Mouse (Mus musculus): ENCODE measurements at regions not wholly inside any gene's neighbourhood (a gene's known extent, or its start where the extent isn't known, plus 50 kb on each side); places are given as distances from the start of the nearest gene placed in this dataset.

DNA sequence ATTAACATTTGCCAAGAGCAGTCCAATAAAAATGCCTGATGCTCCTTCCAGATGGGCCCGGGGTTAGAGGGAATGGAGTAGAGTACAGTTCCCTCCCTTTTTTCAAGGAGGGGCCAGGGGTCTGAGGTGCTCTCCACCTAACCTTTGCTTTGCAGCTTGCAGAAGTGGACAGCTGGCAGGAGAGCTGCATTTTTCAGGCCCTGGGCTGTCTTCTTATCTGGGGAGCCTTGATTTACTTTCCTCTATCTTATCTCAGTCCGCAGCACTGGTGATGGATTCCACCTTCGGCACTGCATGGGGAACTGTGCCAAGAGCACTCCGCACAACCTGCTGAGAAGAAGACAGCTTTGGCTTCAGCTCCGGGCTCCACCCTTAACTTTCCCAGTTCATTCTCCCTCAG is 74.5 kb upstream of the Cdon start:
- dilution Hi-C loops (cut with MboI; ENCODE audit: extremely low pct_ligation_motif_present, extremely low pct_unique_long_range_greater_than_20kb, low sequenced_read_pairs) = no loop called here
- no peaks in the 10 kb centered on the region for H3K36me3 ChIP-seq (replicated peaks in 1 of 2; ENCODE audit: control insufficient read depth in 1 of 2, insufficient read depth in 1 of 2, low read length in 1 of 2)
- peaks cover 4 to 17% of the 10 kb centered on the region in 2 experiments; a peak in 3 of 4 replicates for H3K4me1 ChIP-seq (ENCODE audit: control insufficient read depth in 1 of 2, insufficient read depth in 2 of 2)
- no peak for TF ChIP-seq SIN3A (IDR thresholded peaks at IDR 0.05; ENCODE audit: low read length)
- no peak for TF ChIP-seq MAX (IDR thresholded peaks at IDR 0.05; ENCODE audit: low read length)
- no peak for TF ChIP-seq TCF12 (IDR thresholded peaks at IDR 0.05; ENCODE audit: low read depth, low read length)
- no peak for TF ChIP-seq RAD21 (IDR thresholded peaks at IDR 0.05; ENCODE audit: low read depth, low read length)
- no peak for TF ChIP-seq GABPA (IDR thresholded peaks at IDR 0.05; ENCODE audit: insufficient replicate concordance, low read depth, low read length)
- TF ChIP-seq POLR2A (IDR thresholded peaks at IDR 0.05; ENCODE audit: low read depth, low read length) = no peak
- no peaks in the 10 kb centered on the region for H3K9me3 ChIP-seq (replicated peaks; ENCODE audit: low read length)
- in situ Hi-C loops (cut with MboI; ENCODE audit: low pct_ligation_motif_present, low pct_unique_long_range_greater_than_20kb, low sequenced_read_pairs) = no loop called here
- no peak overlapping the region for H3K4me2 ChIP-seq (ENCODE audit: insufficient read depth, low read depth, poor library complexity, severe bottlenecking)
- DNase-seq (ENCODE audit: extremely low read depth) = no peak
- no peaks in the 10 kb centered on the region for H3K27me3 ChIP-seq (replicated peaks)
- H3K9ac ChIP-seq (ENCODE audit: insufficient read depth, low read depth) = no peak overlapping the region
- H3K27ac ChIP-seq (ENCODE audit: insufficient read depth, low read depth) = no peak overlapping the region
- H3K79me2 ChIP-seq (replicated peaks; ENCODE audit: control insufficient read depth, extremely low read depth, insufficient read depth, poor library complexity, severe bottlenecking) = no peaks in the 10 kb centered on the region
- no peak overlapping the region for H3K4me3 ChIP-seq (replicated peaks in 1 of 3; ENCODE audit: low read depth in 2 of 3, low read length in 2 of 3, poor library complexity in 1 of 3)

DNA sequence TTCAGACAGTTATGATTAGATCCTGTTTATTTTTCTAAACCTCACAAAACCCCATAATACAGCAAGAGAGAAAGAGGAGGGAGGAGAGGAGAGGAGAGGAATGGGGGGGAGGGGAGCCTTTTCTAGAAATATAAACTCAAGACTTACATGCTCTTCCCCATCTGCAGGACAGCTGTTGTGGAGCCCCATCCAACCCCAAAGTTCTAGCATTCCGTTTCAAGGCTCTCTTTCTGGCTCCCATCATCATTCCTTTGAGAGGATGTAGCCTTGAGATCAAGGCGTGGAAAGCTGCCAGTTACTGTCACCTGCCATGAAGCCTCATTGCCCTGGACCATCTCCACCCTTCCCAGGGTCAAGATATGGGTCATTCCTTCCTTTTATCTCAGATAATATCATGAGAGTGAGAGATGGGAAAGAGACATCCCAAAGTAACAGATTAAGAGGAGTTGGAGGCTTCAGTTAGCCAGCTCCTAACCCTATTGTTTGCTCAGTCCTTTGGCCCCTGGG is 70.8 kb upstream of the Cdon start:
- no peaks in the 10 kb centered on the region for H3K79me2 ChIP-seq (replicated peaks; ENCODE audit: control insufficient read depth, extremely low read depth, insufficient read depth, poor library complexity, severe bottlenecking)
- H3K4me1 ChIP-seq (ENCODE audit: control insufficient read depth in 1 of 2, insufficient read depth in 2 of 2) = peaks cover 0 to 13% of the 10 kb centered on the region in 2 experiments; a peak in 2 of 4 replicates
- H3K4me2 ChIP-seq (ENCODE audit: insufficient read depth, low read depth, poor library complexity, severe bottlenecking) = no peak overlapping the region
- no peaks in the 10 kb centered on the region for H3K36me3 ChIP-seq (replicated peaks in 1 of 2; ENCODE audit: control insufficient read depth in 1 of 2, insufficient read depth in 1 of 2, low read length in 1 of 2)
- in situ Hi-C loops (cut with MboI; ENCODE audit: low pct_ligation_motif_present, low pct_unique_long_range_greater_than_20kb, low sequenced_read_pairs) = no loop called here
- H3K9ac ChIP-seq (ENCODE audit: insufficient read depth, low read depth) = no peak overlapping the region
- no peak for DNase-seq (ENCODE audit: extremely low read depth)
- dilution Hi-C loops (cut with MboI; ENCODE audit: extremely low pct_ligation_motif_present, extremely low pct_unique_long_range_greater_than_20kb, low sequenced_read_pairs) = no loop called here
- no peaks in the 10 kb centered on the region for H3K27me3 ChIP-seq (replicated peaks)
- no peak for TF ChIP-seq RAD21 (IDR thresholded peaks at IDR 0.05; ENCODE audit: low read depth, low read length)
- TF ChIP-seq ELF1 (IDR thresholded peaks at IDR 0.05; ENCODE audit: low read depth, low read length) = no peak
- no peak for TF ChIP-seq E2F4 (IDR thresholded peaks at IDR 0.05; ENCODE audit: insufficient replicate concordance, low read depth, low read length)
- no peak for TF ChIP-seq MXI1 (IDR thresholded peaks at IDR 0.05; ENCODE audit: low read depth, low read length)
- no peak for TF ChIP-seq MAX (IDR thresholded peaks at IDR 0.05; ENCODE audit: low read length)
- TF ChIP-seq CHD1 (IDR thresholded peaks at IDR 0.05; ENCODE audit: low read depth, low read length) = no peak
- TF ChIP-seq RCOR1 (conservative IDR thresholded peaks at IDR 0.05; ENCODE audit: low read depth, low read length) = no peak
- no peak for TF ChIP-seq PAX5 (IDR thresholded peaks at IDR 0.05; ENCODE audit: low read length)
- TF ChIP-seq HCFC1 (IDR thresholded peaks at IDR 0.05; ENCODE audit: low read depth, low read length) = no peak
- TF ChIP-seq ZMIZ1 (IDR thresholded peaks at IDR 0.05; ENCODE audit: low read depth, low read length) = no peak
- no peak for TF ChIP-seq POLR2A (IDR thresholded peaks at IDR 0.05; ENCODE audit: low read depth, low read length)
- no peak for TF ChIP-seq JUN (IDR thresholded peaks at IDR 0.05; ENCODE audit: insufficient read depth, low read depth, low read length)
- TF ChIP-seq SMC3 (IDR thresholded peaks at IDR 0.05; ENCODE audit: low read depth, low read length) = no peak
- no peak for TF ChIP-seq JUND (conservative IDR thresholded peaks at IDR 0.05; ENCODE audit: low read depth, low read length)
- TF ChIP-seq NELFE (IDR thresholded peaks at IDR 0.05; ENCODE audit: low read depth, low read length) = no peak
- no peak for TF ChIP-seq KAT2A (IDR thresholded peaks at IDR 0.05; ENCODE audit: insufficient replicate concordance, low read length)
- H3K9me3 ChIP-seq (replicated peaks; ENCODE audit: low read length) = no peaks in the 10 kb centered on the region
- H3K4me3 ChIP-seq (replicated peaks in 1 of 3; ENCODE audit: low read depth in 2 of 3, low read length in 2 of 3, poor library complexity in 1 of 3) = no peak overlapping the region
- H3K27ac ChIP-seq (ENCODE audit: insufficient read depth, low read depth) = no peak overlapping the region
